Mouse (Mus musculus) small intestine, adult 2 months (tissue): ENCODE data around the gene Ece1.

Source experiments
- CTCF ChIP-seq: fragments of 200-500 bp; IDR thresholded peaks from 2 replicates; pipeline ENCODE4 v1.5.1; 2012; ENCODE audit warnings: low read depth, mild to moderate bottlenecking, control low read depth, inconsistent platforms, low read length, moderate library complexity, mixed read lengths; ENCODE audit not compliant: insufficient replicate concordance, insufficient read length; ENCODE audit errors: extremely low read depth
- POLR2A ChIP-seq: fragments of 200-500 bp; IDR thresholded peaks from 2 replicates; pipeline ENCODE4 v1.6.1; 2012; ENCODE audit warnings: low read depth, mild to moderate bottlenecking, control low read depth, inconsistent platforms, low read length, moderate library complexity

DNA sequence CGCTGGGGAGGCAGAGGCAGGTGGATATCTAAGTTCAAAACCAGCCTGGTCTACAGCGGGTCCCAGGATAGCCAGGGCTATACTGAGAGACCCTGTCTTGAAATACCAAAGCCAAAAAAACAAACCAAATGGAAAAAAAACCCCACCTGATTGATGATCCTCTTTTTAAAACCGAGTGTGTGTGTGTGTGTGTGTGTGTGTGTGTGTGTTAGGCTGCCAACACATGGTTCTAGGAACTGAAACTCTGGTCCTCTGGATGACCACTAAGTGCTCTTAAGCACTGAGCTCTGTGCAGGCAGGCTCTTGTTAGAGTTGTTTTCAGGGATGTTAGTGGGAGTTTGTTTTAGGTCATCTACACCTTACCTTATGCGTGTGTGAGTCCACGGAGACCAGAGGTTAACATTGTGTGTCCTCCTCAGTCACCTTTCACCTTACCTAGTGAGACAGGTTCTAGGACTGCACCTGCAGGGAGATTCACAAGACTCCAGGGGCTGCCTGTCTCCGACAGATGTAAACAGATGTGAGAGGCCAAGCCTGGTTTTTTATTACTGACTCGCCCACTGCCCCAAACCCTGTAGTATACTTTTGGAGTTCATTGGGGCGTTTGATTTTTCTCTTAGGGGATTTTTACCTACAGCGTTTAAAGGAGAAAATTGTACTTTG, 145.0 kb downstream of the Ece1 start:
- TF ChIP-seq CTCF, result no peak
- TF ChIP-seq POLR2A, result no peak
